Mouse (Mus musculus): ENCODE data around the gene Tekt5.

DNA sequence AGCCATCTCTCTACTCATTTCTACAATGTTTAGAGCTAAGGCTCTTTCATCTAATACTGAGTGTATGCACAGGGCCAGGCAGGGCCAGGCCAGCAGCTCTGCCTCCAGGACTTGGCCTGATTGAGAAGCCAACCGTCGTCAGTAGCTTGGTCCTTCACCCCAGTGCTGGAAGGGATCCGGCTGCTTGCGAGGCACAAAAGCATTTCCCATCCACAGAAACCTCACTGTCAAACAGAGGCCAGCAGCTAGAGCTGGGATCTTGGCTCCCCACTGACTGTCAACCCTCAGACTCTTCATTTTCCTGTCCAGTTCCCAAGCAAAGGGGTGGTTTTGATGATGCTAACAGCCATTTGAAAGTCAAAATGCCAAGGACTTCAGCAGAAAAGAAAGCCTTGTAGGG lies 22.9 kb downstream of the Tekt5 start:
- TF ChIP-seq POLR2A (IDR thresholded peaks at IDR 0.05; ENCODE audit: low read depth, low read length) (no peak), CTCF (IDR thresholded peaks at IDR 0.05; ENCODE audit: extremely low read depth, insufficient read depth, insufficient read length, insufficient replicate concordance) (no peak)

Data from spleen, adult 2 months (tissue).